Mouse (Mus musculus): ENCODE results near the gene Atp6v0e2. TPM values are rescaled to one million over a fixed set of nuclear protein-coding genes. Genes with fewer than 3 reads are reported as not detected.

The Atp6v0e2 gene
- polyA plus RNA-seq, 1 experiment from 2014 or later, result 1.2 TPM

DNA sequence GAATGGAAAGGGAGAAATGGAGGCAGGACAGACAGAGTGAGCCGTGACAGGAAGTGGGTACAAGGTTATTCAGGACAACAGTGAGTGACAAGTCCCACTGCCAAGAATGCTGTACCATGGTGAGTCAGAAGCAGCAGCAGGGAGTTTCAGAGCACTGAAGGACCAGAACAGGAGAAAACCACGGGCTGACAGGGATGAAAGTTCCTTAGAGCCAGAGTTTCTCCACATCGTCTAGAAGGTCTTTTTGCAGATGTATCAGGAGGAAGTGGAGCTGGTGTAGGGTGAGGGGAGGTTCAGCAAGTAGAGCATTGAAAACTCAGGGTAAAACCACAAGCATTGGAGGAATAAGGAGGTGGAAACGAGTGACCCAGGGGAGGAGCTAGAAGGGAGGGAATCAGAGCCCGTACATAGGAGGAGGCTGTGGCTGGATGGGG, 41.8 kb downstream of the Atp6v0e2 start:
- peak overlapping the region; percentile 55 for H3K27ac ChIP-seq (ENCODE audit: low read depth)
- WGBS (ENCODE audit: insufficient replicate concordance), result 13% methylated on average over 5 of the region's 5 CpGs
- DNase-seq (no peak), ATAC-seq (no peak)
- H3K4me1 ChIP-seq (ENCODE audit: insufficient read depth), result no peaks in the 10 kb centered on the region
- H3K9ac ChIP-seq (replicated peaks), result no peak overlapping the region
- no peak overlapping the region for H3K4me3 ChIP-seq (ENCODE audit: low read depth, low read length)
- no peaks in the 10 kb centered on the region for H3K36me3 ChIP-seq (replicated peaks; ENCODE audit: insufficient read depth, low read length)
- TF ChIP-seq CTCF (IDR thresholded peaks at IDR 0.05; ENCODE audit: low read depth) (no peak), EP300 (IDR thresholded peaks at IDR 0.05; ENCODE audit: low read depth) (no peak)
- H3K9me3 ChIP-seq (ENCODE audit: low read length), result no peaks in the 10 kb centered on the region
- H3K27me3 ChIP-seq (ENCODE audit: insufficient read depth, low read length), result no peaks in the 10 kb centered on the region
- H3K4me2 ChIP-seq (ENCODE audit: low read depth, low read length), result 0 out of 2 replicates have a peak overlapping the region, but pooled peaks have one; percentile 13

- Histone ChIP-seq H3K27ac (ENCODE audit: low read depth) (no peak overlapping the region), H3K27me3 (ENCODE audit: insufficient read depth, low read length) (no peaks in the 10 kb centered on the region), H3K36me3 (replicated peaks; ENCODE audit: insufficient read depth, low read length) (no peaks in the 10 kb centered on the region), H3K9me3 (ENCODE audit: low read length) (peaks cover under 1% of the 10 kb centered on the region; the same call in 1 of the 2 replicates), H3K9ac (replicated peaks) (no peak overlapping the region), H3K4me2 (ENCODE audit: low read depth, low read length) (no peak overlapping the region), H3K4me1 (ENCODE audit: insufficient read depth) (no peaks in the 10 kb centered on the region), H3K4me3 (ENCODE audit: low read depth, low read length) (no peak overlapping the region)
- ATAC-seq (no peak), DNase-seq (no peak)
- TF ChIP-seq EP300 (IDR thresholded peaks at IDR 0.05; ENCODE audit: low read depth) (no peak), CTCF (IDR thresholded peaks at IDR 0.05; ENCODE audit: low read depth) (no peak)
- WGBS (ENCODE audit: insufficient replicate concordance), result 57% methylated on average over 3 of the region's 3 CpGs
Observed at GRCm38 (mm10) chr6:48581257-48581656, 43.8 kb downstream of the Atp6v0e2 start.

DNA sequence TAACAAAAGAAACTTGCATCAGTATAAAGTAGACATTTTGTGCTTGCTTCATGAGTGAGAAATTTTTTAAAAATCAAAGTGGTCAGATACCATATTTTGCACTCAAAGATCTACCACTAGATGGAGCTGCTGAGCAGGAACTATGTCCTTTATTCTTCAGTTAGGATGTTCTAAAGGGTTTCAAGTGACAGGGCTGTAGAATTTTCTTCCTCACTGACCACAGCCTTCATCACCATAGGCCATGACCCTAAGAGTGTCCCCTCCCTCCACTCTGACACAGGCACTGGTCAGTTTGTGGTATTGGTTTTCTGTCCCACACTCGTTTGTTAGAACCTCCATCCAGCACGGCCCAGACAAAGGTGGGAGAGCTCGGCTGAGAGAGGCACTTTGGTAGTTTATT, 44.6 kb downstream of the Atp6v0e2 start:
- no peaks in the 10 kb centered on the region for H3K27me3 ChIP-seq (ENCODE audit: insufficient read depth, low read length)
- no peaks in the 10 kb centered on the region for H3K4me1 ChIP-seq (ENCODE audit: insufficient read depth)
- H3K27ac ChIP-seq (ENCODE audit: low read depth), result no peak overlapping the region
- no peak overlapping the region for H3K9ac ChIP-seq (replicated peaks)
- H3K4me2 ChIP-seq (ENCODE audit: low read depth, low read length), result no peak overlapping the region
- 64% methylated on average over 3 of the region's 3 CpGs for WGBS (ENCODE audit: insufficient replicate concordance)
- no peak for DNase-seq
- no peak overlapping the region for H3K4me3 ChIP-seq (ENCODE audit: low read depth, low read length)
- no peak for ATAC-seq
- no peaks in the 10 kb centered on the region for H3K36me3 ChIP-seq (replicated peaks; ENCODE audit: insufficient read depth, low read length)
- no peak for TF ChIP-seq EP300 (IDR thresholded peaks at IDR 0.05; ENCODE audit: low read depth)
- TF ChIP-seq CTCF (IDR thresholded peaks at IDR 0.05; ENCODE audit: low read depth), result peak; percentile 80
- peaks cover 2% of the 10 kb centered on the region; the same call in 1 of the 2 replicates for H3K9me3 ChIP-seq (ENCODE audit: low read length)

DNA sequence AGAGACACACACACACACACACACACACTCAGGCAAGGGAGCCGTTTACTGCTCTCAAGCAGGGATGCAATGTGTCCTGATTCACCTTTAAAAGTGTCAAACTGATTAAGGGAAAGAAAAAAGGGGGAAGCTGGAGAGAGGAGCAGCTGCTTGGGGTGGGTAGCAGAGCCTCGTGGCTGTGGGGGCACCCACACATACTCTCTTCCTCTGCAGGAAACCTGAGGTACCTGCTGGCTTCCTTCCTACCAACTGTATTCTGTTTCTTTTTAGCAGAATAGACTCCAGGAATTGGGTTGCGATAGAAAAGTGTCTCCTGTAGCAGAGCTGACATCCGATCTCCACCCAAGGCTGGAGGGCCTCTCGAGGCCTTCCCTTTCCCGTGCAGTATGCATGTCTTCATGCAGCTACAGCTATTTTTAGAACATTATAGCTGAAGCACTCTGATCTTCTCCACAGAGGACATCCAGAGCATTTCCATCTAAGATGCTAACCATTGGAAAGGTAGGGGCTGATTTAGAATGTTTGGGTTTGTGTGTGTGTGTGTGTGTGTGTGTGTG, 51.9 kb downstream of the Atp6v0e2 start, which contains the start of gene Gm45021:
Gene Gm45021 (plus strand): TSS at position 417 of the 557 bp plus-strand sequence.
- no peak for ATAC-seq

More for the DNA sequence above, 51.9 kb downstream of the Atp6v0e2 start, which contains the start of gene Gm45021:
- no peaks in the 10 kb centered on the region for H3K27me3 ChIP-seq (ENCODE audit: insufficient read depth, low read length)
- TF ChIP-seq CTCF (IDR thresholded peaks at IDR 0.05; ENCODE audit: low read depth), result no peak
- no peak for TF ChIP-seq EP300 (IDR thresholded peaks at IDR 0.05; ENCODE audit: low read depth)
- WGBS (ENCODE audit: insufficient replicate concordance), result 34% methylated on average over 6 of the region's 6 CpGs
- DNase-seq, result no peak
- peaks cover 17% of the 10 kb centered on the region for H3K4me1 ChIP-seq (ENCODE audit: insufficient read depth)
- no peak within 1 kb of the TSS for H3K4me2 ChIP-seq (ENCODE audit: low read depth, low read length)
- no peak within 1 kb of the TSS for H3K4me3 ChIP-seq (ENCODE audit: low read depth, low read length)
- H3K27ac ChIP-seq (ENCODE audit: low read depth), result peak within 1 kb of the TSS; percentile 44; the same call in 1 of the 2 replicates
- no peaks in the 10 kb centered on the region for H3K36me3 ChIP-seq (replicated peaks; ENCODE audit: insufficient read depth, low read length)
- no peak within 1 kb of the TSS for H3K9ac ChIP-seq (replicated peaks)
- peaks cover 2% of the 10 kb centered on the region; the same call in 1 of the 2 replicates for H3K9me3 ChIP-seq (ENCODE audit: low read length)

Other genes with a start within 250 kb of the Atp6v0e2 start
- 1.9 and 2.2 TPM in 2 replicates for gene Krba1, start 142.0 kb upstream of the Atp6v0e2 start, polyA plus RNA-seq (2015; fragmentation: Nextera tagmentation; extraction: Ambion mirVana)
- gene Zfp467, start 91.8 kb upstream of the Atp6v0e2 start, polyA plus RNA-seq (2015; fragmentation: Nextera tagmentation; extraction: Ambion mirVana), result 4.9 TPM in 2 replicates
- gene Sspo, start 89.4 kb upstream of the Atp6v0e2 start, polyA plus RNA-seq (2015; fragmentation: Nextera tagmentation; extraction: Ambion mirVana), result 0.01 and 0.06 TPM in 2 replicates
- gene Lrrc61, start 17.2 kb downstream of the Atp6v0e2 start, polyA plus RNA-seq (2015; fragmentation: Nextera tagmentation; extraction: Ambion mirVana), result 2.4 and 2.7 TPM in 2 replicates
- gene Rarres2, start 35.2 kb downstream of the Atp6v0e2 start, polyA plus RNA-seq (2015; fragmentation: Nextera tagmentation; extraction: Ambion mirVana), result 485 and 531 TPM in 2 replicates
- gene Gm45021, start 52.0 kb downstream of the Atp6v0e2 start, polyA plus RNA-seq (2015; fragmentation: Nextera tagmentation; extraction: Ambion mirVana), result not detected in 2 replicates
- 14.4 and 14.8 TPM in 2 replicates for gene Repin1, start 56.3 kb downstream of the Atp6v0e2 start, polyA plus RNA-seq (2015; fragmentation: Nextera tagmentation; extraction: Ambion mirVana)
- gene Gm44965, start 56.3 kb downstream of the Atp6v0e2 start, polyA plus RNA-seq (2015; fragmentation: Nextera tagmentation; extraction: Ambion mirVana), result not detected in 2 replicates
- 0.93 and 1.8 TPM in 2 replicates for gene Zfp775, start 64.4 kb downstream of the Atp6v0e2 start, polyA plus RNA-seq (2015; fragmentation: Nextera tagmentation; extraction: Ambion mirVana)
- gene AI854703, start 89.1 kb downstream of the Atp6v0e2 start, polyA plus RNA-seq (2015; fragmentation: Nextera tagmentation; extraction: Ambion mirVana), result 0.16 and 0.20 TPM in 2 replicates
- gene Gimap8, start 109.6 kb downstream of the Atp6v0e2 start, polyA plus RNA-seq (2015; fragmentation: Nextera tagmentation; extraction: Ambion mirVana), result 1.1 TPM in 2 replicates
- 10.2 and 10.9 TPM in 2 replicates for gene Gimap9, start 138.5 kb downstream of the Atp6v0e2 start, polyA plus RNA-seq (2015; fragmentation: Nextera tagmentation; extraction: Ambion mirVana)
- 13.5 and 14.5 TPM in 2 replicates for gene Gimap4, start 146.9 kb downstream of the Atp6v0e2 start, polyA plus RNA-seq (2015; fragmentation: Nextera tagmentation; extraction: Ambion mirVana)
- gene Gimap6, start 170.6 kb downstream of the Atp6v0e2 start, polyA plus RNA-seq (2015; fragmentation: Nextera tagmentation; extraction: Ambion mirVana), result 12.2 and 12.5 TPM in 2 replicates
- gene Gm28053, start 181.0 kb downstream of the Atp6v0e2 start, polyA plus RNA-seq (2015; fragmentation: Nextera tagmentation; extraction: Ambion mirVana), result 1.1 TPM in 1 of 2 replicates, not detected in the other
- 0.59 and 0.65 TPM in 2 replicates for gene Gimap7, start 181.0 kb downstream of the Atp6v0e2 start, polyA plus RNA-seq (2015; fragmentation: Nextera tagmentation; extraction: Ambion mirVana)
- 9.2 and 10.0 TPM in 2 replicates for gene Gimap1, start 201.4 kb downstream of the Atp6v0e2 start, polyA plus RNA-seq (2015; fragmentation: Nextera tagmentation; extraction: Ambion mirVana)
- 4.7 and 5.9 TPM in 2 replicates for gene Gimap5, start 208.6 kb downstream of the Atp6v0e2 start, polyA plus RNA-seq (2015; fragmentation: Nextera tagmentation; extraction: Ambion mirVana)
- 0.75 and 0.82 TPM in 2 replicates for gene Gimap3, start 233.2 kb downstream of the Atp6v0e2 start, polyA plus RNA-seq (2015; fragmentation: Nextera tagmentation; extraction: Ambion mirVana)